Mouse (Mus musculus): ENCODE measurements around the gene 3110082I17Rik.

3110082I17Rik gene

GRCm38 (mm10) chr5:139460384-139461067 is at the start of gene 3110082I17Rik:
Gene 3110082I17Rik (minus strand): TSS chr5:139460527.
- in situ Hi-C loops (cut with MboI; ENCODE audit: low pct_unique_long_range_greater_than_20kb in 1 of 2, low sequenced_read_pairs in 2 of 2, unreplicated experiment in 1 of 2) = no loop called here

DNA sequence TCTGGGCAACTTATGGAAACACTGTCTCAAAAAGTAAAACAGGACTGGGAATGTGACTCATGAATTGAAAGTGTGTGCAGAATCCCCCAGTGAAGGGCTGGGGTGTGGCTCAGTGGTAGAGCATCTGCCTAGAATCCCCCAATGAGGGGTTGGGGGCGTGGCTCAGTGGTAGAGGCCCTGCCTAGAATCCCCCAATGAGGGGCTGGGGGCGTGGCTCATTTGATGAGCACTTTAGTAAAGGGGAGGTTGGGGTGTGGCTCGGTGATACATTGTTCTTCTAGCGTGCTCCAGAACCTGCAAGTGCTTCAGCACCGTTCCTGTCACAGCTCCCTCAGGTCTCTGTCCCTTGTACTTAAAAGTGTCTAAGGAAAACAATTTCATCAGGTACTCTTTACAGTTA is 45.9 kb upstream of the 3110082I17Rik start:
- in situ Hi-C loops (cut with MboI; ENCODE audit: low pct_unique_long_range_greater_than_20kb in 1 of 2, low sequenced_read_pairs in 2 of 2, unreplicated experiment in 1 of 2) = no loop called here

GRCm38 (mm10) chr5:139505073-139505606 is 44.8 kb upstream of the 3110082I17Rik start:
- in situ Hi-C loops (cut with MboI; ENCODE audit: low pct_unique_long_range_greater_than_20kb in 1 of 2, low sequenced_read_pairs in 2 of 2, unreplicated experiment in 1 of 2) = no loop called here

DNA sequence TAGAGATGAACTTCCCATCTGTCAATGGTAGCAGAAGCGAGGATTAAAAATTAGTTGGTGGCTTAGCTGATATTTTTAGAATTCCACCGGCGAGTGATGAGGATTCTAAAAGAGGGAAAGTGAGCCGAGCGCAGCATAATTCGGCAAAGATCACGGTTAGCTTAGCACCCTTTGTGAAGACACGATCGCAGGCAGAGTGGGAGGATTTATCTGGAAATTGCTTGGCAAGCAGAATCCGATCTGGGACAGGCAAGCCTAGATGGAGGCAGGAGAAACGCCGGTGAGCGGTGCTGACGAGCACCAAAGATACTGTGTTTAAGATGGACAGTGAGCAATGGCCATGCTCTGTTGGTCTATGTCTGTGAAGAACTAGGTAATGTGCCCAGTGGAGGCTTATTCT is 42.0 kb upstream of the 3110082I17Rik start:
- in situ Hi-C loops (cut with MboI; ENCODE audit: low pct_unique_long_range_greater_than_20kb in 1 of 2, low sequenced_read_pairs in 2 of 2, unreplicated experiment in 1 of 2) = no loop called here

DNA sequence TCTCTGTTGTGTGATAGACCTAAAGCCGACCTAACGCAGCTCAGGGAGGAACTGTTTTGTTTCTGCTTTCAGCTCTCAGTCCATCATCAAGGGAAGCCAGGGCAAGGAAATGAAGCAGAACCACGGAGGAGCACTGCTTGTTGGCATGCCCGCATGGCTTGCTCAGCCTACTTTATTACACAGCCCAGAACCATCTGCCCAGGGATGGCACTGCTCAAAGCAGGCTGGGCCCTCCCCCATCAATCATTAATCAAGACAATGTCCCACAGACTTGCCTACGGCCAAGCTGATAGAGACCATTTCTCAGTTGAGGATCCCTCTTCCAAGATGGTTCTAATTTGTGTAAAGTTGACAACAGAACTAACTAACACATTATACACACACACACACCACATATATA is 38.5 kb upstream of the 3110082I17Rik start:
- in situ Hi-C loops (cut with MboI; ENCODE audit: low pct_unique_long_range_greater_than_20kb in 1 of 2, low sequenced_read_pairs in 2 of 2, unreplicated experiment in 1 of 2) = no loop called here

GRCm38 (mm10) chr5:139496939-139497338 is 36.6 kb upstream of the 3110082I17Rik start:
- in situ Hi-C loops (cut with MboI; ENCODE audit: low pct_unique_long_range_greater_than_20kb in 1 of 2, low sequenced_read_pairs in 2 of 2, unreplicated experiment in 1 of 2) = no loop called here

GRCm38 (mm10) chr5:139495019-139495669 is 34.8 kb upstream of the 3110082I17Rik start:
- in situ Hi-C loops (cut with MboI; ENCODE audit: low pct_unique_long_range_greater_than_20kb in 1 of 2, low sequenced_read_pairs in 2 of 2, unreplicated experiment in 1 of 2) = no loop called here

DNA sequence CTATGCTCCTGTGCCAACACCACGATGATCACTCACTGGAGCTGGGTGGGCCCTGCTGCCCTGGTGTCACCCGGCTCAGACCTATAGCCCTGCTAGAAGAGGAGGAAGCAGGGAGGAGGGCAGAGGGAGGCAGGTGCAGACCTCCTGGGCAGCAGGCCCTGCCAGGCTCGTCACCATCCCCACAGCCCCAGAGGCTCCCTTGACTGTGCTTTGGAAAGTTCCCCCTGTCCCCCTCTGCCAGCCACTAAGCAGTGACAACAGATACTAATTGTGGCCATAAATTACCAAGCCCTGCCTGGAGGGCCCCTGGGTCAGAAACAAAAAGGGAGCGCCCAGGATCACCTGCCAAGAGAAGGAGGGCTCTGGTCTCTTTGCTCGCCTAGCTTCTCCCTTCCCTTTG is 33.4 kb upstream of the 3110082I17Rik start:
- in situ Hi-C loops (cut with MboI; ENCODE audit: low pct_unique_long_range_greater_than_20kb in 1 of 2, low sequenced_read_pairs in 2 of 2, unreplicated experiment in 1 of 2) = no loop called here

GRCm38 (mm10) chr5:139491348-139491747 is 31.0 kb upstream of the 3110082I17Rik start:
- in situ Hi-C loops (cut with MboI; ENCODE audit: low pct_unique_long_range_greater_than_20kb in 1 of 2, low sequenced_read_pairs in 2 of 2, unreplicated experiment in 1 of 2) = no loop called here

DNA sequence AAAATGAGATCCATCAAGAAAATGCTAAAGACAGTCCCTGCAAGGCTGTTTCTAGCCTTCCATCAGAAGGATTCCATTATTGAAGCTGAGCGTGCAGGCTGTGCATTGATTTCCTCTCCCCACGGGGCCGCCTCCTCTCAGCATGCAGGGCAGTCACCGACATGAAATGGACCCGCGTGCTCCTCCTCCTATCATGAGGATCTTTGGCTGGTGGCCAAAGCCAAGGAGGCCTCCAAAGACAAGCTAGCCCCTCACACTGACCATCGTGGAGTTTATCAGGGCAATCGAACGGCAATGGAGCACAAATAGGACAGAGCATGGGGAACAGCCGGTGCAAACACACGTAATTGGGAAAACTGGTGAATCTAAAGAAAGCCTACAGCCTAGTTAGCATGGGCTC is 29.8 kb upstream of the 3110082I17Rik start:
- in situ Hi-C loops (cut with MboI; ENCODE audit: low pct_unique_long_range_greater_than_20kb in 1 of 2, low sequenced_read_pairs in 2 of 2, unreplicated experiment in 1 of 2) = no loop called here

DNA sequence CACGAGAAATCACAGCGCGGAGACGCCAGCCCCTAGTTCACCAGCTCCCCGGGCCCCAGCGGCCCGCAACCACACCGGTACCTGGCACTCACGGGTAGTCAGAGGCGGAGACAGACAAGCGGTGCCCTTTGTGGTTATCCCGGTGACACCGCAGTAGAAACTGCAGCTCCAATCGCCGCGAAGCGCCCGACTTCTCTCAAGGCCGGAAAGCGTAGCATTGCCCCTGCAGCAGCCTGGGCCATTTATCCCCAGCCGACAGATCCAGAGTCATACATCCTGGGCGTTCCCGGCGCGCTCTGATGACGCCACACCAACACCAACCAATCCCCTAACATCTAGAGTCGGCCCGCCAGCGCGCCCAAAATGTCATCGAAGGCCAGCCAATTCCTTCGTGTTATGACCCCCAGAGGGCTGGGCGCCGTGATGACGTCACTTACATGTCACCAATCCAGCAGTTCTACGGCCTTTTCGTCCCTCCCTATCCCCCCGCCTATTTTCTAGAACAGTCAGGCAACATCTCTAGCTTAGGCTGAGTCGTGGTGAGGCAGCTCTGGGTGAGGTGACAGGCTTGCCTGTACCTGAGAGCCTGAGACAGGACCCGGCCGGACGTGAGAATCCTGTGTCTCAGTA is 24.0 kb upstream of the 3110082I17Rik start, which contains the start of gene Zfand2a:
TSS of gene Zfand2a (minus strand) at position 365 of the 630 bp plus-strand sequence.
- in situ Hi-C loops (cut with MboI; ENCODE audit: low pct_unique_long_range_greater_than_20kb in 1 of 2, low sequenced_read_pairs in 2 of 2, unreplicated experiment in 1 of 2) = no loop called here

- in situ Hi-C loops (cut with MboI; ENCODE audit: low pct_unique_long_range_greater_than_20kb in 1 of 2, low sequenced_read_pairs in 2 of 2, unreplicated experiment in 1 of 2) = no loop called here
These were observed 23.0 kb upstream of the 3110082I17Rik start for GRCm38 (mm10) chr5:139483171-139483848.

GRCm38 (mm10) chr5:139480406-139480805 is 20.1 kb upstream of the 3110082I17Rik start:
- in situ Hi-C loops (cut with MboI; ENCODE audit: low pct_unique_long_range_greater_than_20kb in 1 of 2, low sequenced_read_pairs in 2 of 2, unreplicated experiment in 1 of 2) = no loop called here

- in situ Hi-C loops (cut with MboI; ENCODE audit: low pct_unique_long_range_greater_than_20kb in 1 of 2, low sequenced_read_pairs in 2 of 2, unreplicated experiment in 1 of 2) = no loop called here
These were observed 18.8 kb upstream of the 3110082I17Rik start for GRCm38 (mm10) chr5:139479088-139479487.

GRCm38 (mm10) chr5:139474741-139475140 is 14.4 kb upstream of the 3110082I17Rik start:
- in situ Hi-C loops (cut with MboI; ENCODE audit: low pct_unique_long_range_greater_than_20kb in 1 of 2, low sequenced_read_pairs in 2 of 2, unreplicated experiment in 1 of 2) = no loop called here

DNA sequence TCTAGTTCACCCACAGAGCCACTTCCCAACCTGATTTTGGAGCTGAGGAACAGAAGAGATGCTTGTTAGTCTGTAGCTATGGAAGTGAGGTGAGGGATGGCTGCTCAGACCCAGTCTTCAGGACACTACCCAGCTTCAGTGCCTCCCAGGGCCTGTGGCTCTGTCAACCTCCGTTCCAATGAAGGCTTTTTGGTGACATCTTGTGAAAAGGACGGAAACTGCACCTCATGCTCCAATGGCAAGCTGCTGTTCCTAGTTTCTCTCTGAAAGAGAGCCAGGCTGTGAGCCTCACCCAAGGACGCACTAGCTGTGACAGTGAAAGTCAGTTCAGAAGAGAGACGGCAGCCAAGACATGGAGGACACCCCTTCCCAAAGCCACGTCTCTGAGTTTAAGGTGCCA is 7.7 kb upstream of the 3110082I17Rik start:
- in situ Hi-C loops (cut with MboI; ENCODE audit: low pct_unique_long_range_greater_than_20kb in 1 of 2, low sequenced_read_pairs in 2 of 2, unreplicated experiment in 1 of 2) = no loop called here

- in situ Hi-C loops (cut with MboI; ENCODE audit: low pct_unique_long_range_greater_than_20kb in 1 of 2, low sequenced_read_pairs in 2 of 2, unreplicated experiment in 1 of 2) = no loop called here
These were observed 6.5 kb upstream of the 3110082I17Rik start for GRCm38 (mm10) chr5:139466801-139467200.

DNA sequence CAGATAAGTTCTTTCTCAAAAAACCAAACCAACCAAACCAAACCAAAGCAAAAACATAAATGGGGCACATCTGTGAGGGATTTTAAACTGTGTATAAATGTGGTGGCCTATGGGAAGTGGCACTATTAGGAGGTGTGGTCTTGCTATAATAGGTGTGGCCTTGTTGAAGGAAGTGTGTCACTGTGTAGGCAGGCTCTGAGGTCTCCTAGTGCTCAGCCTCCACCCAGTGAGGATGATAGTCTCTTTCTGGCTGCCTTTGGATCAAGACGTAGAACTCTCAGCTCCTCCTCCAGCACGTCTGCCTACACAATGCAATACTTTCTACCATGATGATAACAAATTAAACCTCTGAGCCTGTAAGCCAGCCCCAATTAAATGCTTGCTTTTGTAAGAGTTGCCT is 6.0 kb upstream of the 3110082I17Rik start:
- in situ Hi-C loops (cut with MboI; ENCODE audit: low pct_unique_long_range_greater_than_20kb in 1 of 2, low sequenced_read_pairs in 2 of 2, unreplicated experiment in 1 of 2) = no loop called here

DNA sequence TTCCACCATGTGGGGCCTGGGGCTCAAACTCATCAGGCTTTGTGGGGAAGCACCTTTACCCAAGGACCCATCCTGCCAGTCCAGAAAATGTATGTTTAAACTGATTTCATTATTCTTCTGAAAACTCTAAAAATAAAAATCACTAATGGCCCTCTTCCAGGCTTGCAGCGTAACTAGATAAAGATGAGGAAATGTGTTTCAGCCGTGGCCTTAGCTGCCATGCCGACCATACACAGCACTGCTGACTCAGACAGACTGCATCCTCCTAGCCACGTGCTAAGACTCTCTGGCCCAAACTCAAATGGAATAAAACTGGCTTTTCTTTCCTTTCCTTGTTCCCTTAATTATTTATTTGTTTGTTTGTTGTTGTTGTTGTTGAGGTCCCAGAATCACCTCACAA is 4.5 kb upstream of the 3110082I17Rik start:
- in situ Hi-C loops (cut with MboI; ENCODE audit: low pct_unique_long_range_greater_than_20kb in 1 of 2, low sequenced_read_pairs in 2 of 2, unreplicated experiment in 1 of 2) = no loop called here

Measured in mouse embryonic stem cell (cell line).